Mouse (Mus musculus) midbrain, embryonic 12.5 days (tissue): ENCODE measurements at regions not wholly inside any gene's neighbourhood (a gene's known extent, or its start where the extent isn't known, plus 50 kb on each side); places are given as distances from the start of the nearest gene placed in this dataset.
"Not testable (repeated sequence)": the region's sequence is repeated elsewhere in the genome, so short reads cannot be mapped to it uniquely, and the experiment has no call there.

Experiments used
- ATAC-seq: fragments of 200-750 bp; cut with Nextera tagmentation; 2 replicates; pipeline ENCODE4 v1.8.0; 2017; ENCODE audit warnings: low read depth, moderate TSS enrichment, moderate library complexity; ENCODE audit not compliant: low FRiP score
- H3K27ac ChIP-seq: fragments of 300-500 bp; sonication (generic); replicated peaks from 2 replicates; pipeline ENCODE4 v1.5.1; 2016; ENCODE audit warnings: mild to moderate bottlenecking
- H3K27me3 ChIP-seq: fragments of 300-500 bp; sonication (generic); 2 replicates; pipeline ENCODE4 v1.6.1; 2016; ENCODE audit warnings: mild to moderate bottlenecking
- H3K36me3 ChIP-seq: fragments of 300-500 bp; sonication (generic); 2 replicates; pipeline ENCODE4 v1.6.1; 2016
- H3K4me1 ChIP-seq: fragments of 300-500 bp; sonication (generic); 2 replicates; pipeline ENCODE4 v1.6.1; 2016
- H3K4me2 ChIP-seq: fragments of 300-500 bp; sonication (generic); replicated peaks from 2 replicates; pipeline ENCODE4 v1.6.1; 2016; ENCODE audit warnings: mild to moderate bottlenecking, moderate library complexity
- H3K4me3 ChIP-seq: fragments of 300-500 bp; sonication (generic); 2 replicates; pipeline ENCODE4 v1.5.1; 2016; ENCODE audit warnings: mild to moderate bottlenecking
- H3K9ac ChIP-seq: fragments of 300-500 bp; sonication (generic); replicated peaks from 2 replicates; pipeline ENCODE4 v1.6.1; 2016; ENCODE audit warnings: mild to moderate bottlenecking, moderate library complexity
- H3K9me3 ChIP-seq: fragments of 300-500 bp; sonication (generic); 2 replicates; pipeline ENCODE4 v1.6.1; 2016; ENCODE audit warnings: mild to moderate bottlenecking
- WGBS: fragments of 180-500 bp; shearing (Covaris S2); methylation state at CpG from one replicate; pipeline ENCODE4 v1.1.7; 2016; 5-methylcytosine and 5-hydroxymethylcytosine counted together

GRCm38 (mm10) chr4:23341240-23341639, 853.1 kb upstream of the Pou3f2 start:
- Histone ChIP-seq H3K27me3 (no peaks in the 10 kb centered on the region), H3K36me3 (no peaks in the 10 kb centered on the region), H3K4me1 (peaks cover 6% of the 10 kb centered on the region; the same call in 1 of the 2 replicates), H3K9me3 (no peaks in the 10 kb centered on the region), H3K9ac (no peak overlapping the region), H3K4me3 (no peak overlapping the region), H3K27ac (no peak overlapping the region), H3K4me2 (0 out of 2 replicates have a peak overlapping the region, but pooled peaks have one; percentile 2)
- peak; percentile 69 for ATAC-seq
- WGBS, result 41% methylated on average over 8 of the region's 8 CpGs

GRCm38 (mm10) chr4:23338481-23338880, 850.3 kb upstream of the Pou3f2 start:
- no peak for ATAC-seq
- H3K9ac ChIP-seq, result no peak overlapping the region
- peaks cover 6% of the 10 kb centered on the region; the same call in 1 of the 2 replicates for H3K4me1 ChIP-seq
- no peaks in the 10 kb centered on the region for H3K9me3 ChIP-seq
- no peak overlapping the region for H3K4me3 ChIP-seq
- H3K36me3 ChIP-seq, result no peaks in the 10 kb centered on the region
- H3K27ac ChIP-seq, result no peak overlapping the region
- H3K27me3 ChIP-seq, result no peaks in the 10 kb centered on the region
- 75% methylated on average over 5 of the region's 5 CpGs for WGBS
- H3K4me2 ChIP-seq, result no peak overlapping the region

GRCm38 (mm10) chr4:23300617-23301016, 812.5 kb upstream of the Pou3f2 start:
- Histone ChIP-seq H3K27me3 (no peaks in the 10 kb centered on the region), H3K27ac (no peak overlapping the region), H3K36me3 (no peaks in the 10 kb centered on the region), H3K4me1 (no peaks in the 10 kb centered on the region), H3K9ac (no peak overlapping the region), H3K9me3 (no peaks in the 10 kb centered on the region), H3K4me2 (no peak overlapping the region), H3K4me3 (no peak overlapping the region)
- WGBS, result 5% methylated on average over 2 of the region's 2 CpGs
- no peak for ATAC-seq

GRCm38 (mm10) chr4:23280087-23280486, 791.9 kb upstream of the Pou3f2 start:
- ATAC-seq, result no peak
- no peaks in the 10 kb centered on the region for H3K9me3 ChIP-seq
- H3K27me3 ChIP-seq, result no peaks in the 10 kb centered on the region
- no peaks in the 10 kb centered on the region for H3K4me1 ChIP-seq
- no peak overlapping the region for H3K27ac ChIP-seq
- no peak overlapping the region for H3K4me2 ChIP-seq
- no peaks in the 10 kb centered on the region for H3K36me3 ChIP-seq
- no peak overlapping the region for H3K4me3 ChIP-seq
- 83% methylated on average over 6 of the region's 6 CpGs for WGBS
- H3K9ac ChIP-seq, result no peak overlapping the region

GRCm38 (mm10) chr4:23275203-23275602, 787.0 kb upstream of the Pou3f2 start:
- H3K4me3 ChIP-seq, result no peak overlapping the region
- H3K27me3 ChIP-seq, result no peaks in the 10 kb centered on the region
- H3K4me2 ChIP-seq, result no peak overlapping the region
- H3K9ac ChIP-seq, result no peak overlapping the region
- H3K27ac ChIP-seq, result no peak overlapping the region
- WGBS, result 90% methylated on average over 5 of the region's 5 CpGs
- no peak for ATAC-seq
- H3K9me3 ChIP-seq, result no peaks in the 10 kb centered on the region
- no peaks in the 10 kb centered on the region for H3K4me1 ChIP-seq
- no peaks in the 10 kb centered on the region for H3K36me3 ChIP-seq

- H3K4me3 ChIP-seq, result no peak overlapping the region
- H3K9ac ChIP-seq, result no peak overlapping the region
- no peak overlapping the region for H3K4me2 ChIP-seq
- H3K36me3 ChIP-seq, result no peaks in the 10 kb centered on the region
- no peaks in the 10 kb centered on the region for H3K9me3 ChIP-seq
- H3K27me3 ChIP-seq, result no peaks in the 10 kb centered on the region
- ATAC-seq, result no peak
- no peak overlapping the region for H3K27ac ChIP-seq
- no peaks in the 10 kb centered on the region for H3K4me1 ChIP-seq
Observed at GRCm38 (mm10) chr4:23271947-23272346, 783.8 kb upstream of the Pou3f2 start.

GRCm38 (mm10) chr4:23260371-23260770, 772.2 kb upstream of the Pou3f2 start:
- no peak overlapping the region for H3K9ac ChIP-seq
- WGBS, result 92% methylated on average over 4 of the region's 4 CpGs
- no peaks in the 10 kb centered on the region for H3K4me1 ChIP-seq
- no peak overlapping the region for H3K4me3 ChIP-seq
- no peaks in the 10 kb centered on the region for H3K36me3 ChIP-seq
- no peaks in the 10 kb centered on the region for H3K27me3 ChIP-seq
- peaks cover 14% of the 10 kb centered on the region for H3K9me3 ChIP-seq
- ATAC-seq, result no peak
- H3K27ac ChIP-seq, result no peak overlapping the region
- H3K4me2 ChIP-seq, result no peak overlapping the region

GRCm38 (mm10) chr4:23234960-23235359, 746.8 kb upstream of the Pou3f2 start:
- Histone ChIP-seq H3K9ac (no peak overlapping the region), H3K36me3 (no peaks in the 10 kb centered on the region), H3K9me3 (no peaks in the 10 kb centered on the region), H3K27ac (no peak overlapping the region), H3K4me1 (no peaks in the 10 kb centered on the region), H3K4me3 (no peak overlapping the region), H3K4me2 (no peak overlapping the region), H3K27me3 (no peaks in the 10 kb centered on the region)
- 0 out of 2 replicates have a peak, but pooled peaks have one; percentile 41 for ATAC-seq
- 40% methylated on average over 1 of the region's 1 CpGs for WGBS

GRCm38 (mm10) chr4:23194756-23195155, 706.6 kb upstream of the Pou3f2 start:
- ATAC-seq, H3K4me1 ChIP-seq, H3K27me3 ChIP-seq, H3K4me3 ChIP-seq, H3K9me3 ChIP-seq, H3K36me3 ChIP-seq, H3K9ac ChIP-seq, H3K4me2 ChIP-seq, H3K27ac ChIP-seq: not testable (repeated sequence)
- 88% methylated on average over 1 of the region's 1 CpGs for WGBS

- H3K36me3 ChIP-seq, result no peaks in the 10 kb centered on the region
- no peak overlapping the region for H3K9ac ChIP-seq
- H3K4me3 ChIP-seq, result no peak overlapping the region
- 68% methylated on average over 6 of the region's 6 CpGs for WGBS
- H3K4me1 ChIP-seq, result no peaks in the 10 kb centered on the region
- no peak overlapping the region for H3K4me2 ChIP-seq
- H3K27ac ChIP-seq, result no peak overlapping the region
- ATAC-seq, result no peak
- H3K9me3 ChIP-seq, result no peaks in the 10 kb centered on the region
- H3K27me3 ChIP-seq, result no peaks in the 10 kb centered on the region
Observed at GRCm38 (mm10) chr4:23193384-23194135, 705.4 kb upstream of the Pou3f2 start.

GRCm38 (mm10) chr4:23173811-23174210, 685.6 kb upstream of the Pou3f2 start:
- WGBS, result 83% methylated on average over 1 of the region's 1 CpGs
- Histone ChIP-seq H3K4me2 (no peak overlapping the region), H3K27ac (no peak overlapping the region), H3K4me1 (no peaks in the 10 kb centered on the region), H3K9me3 (no peaks in the 10 kb centered on the region), H3K36me3 (no peaks in the 10 kb centered on the region), H3K4me3 (no peak overlapping the region), H3K9ac (no peak overlapping the region), H3K27me3 (no peaks in the 10 kb centered on the region)
- ATAC-seq, result no peak

GRCm38 (mm10) chr4:23173330-23173729, 685.2 kb upstream of the Pou3f2 start:
- ATAC-seq, result peak; percentile 82
- WGBS, result 59% methylated on average over 4 of the region's 4 CpGs
- Histone ChIP-seq H3K4me2 (no peak overlapping the region), H3K27ac (no peak overlapping the region), H3K36me3 (no peaks in the 10 kb centered on the region), H3K9ac (no peak overlapping the region), H3K9me3 (no peaks in the 10 kb centered on the region), H3K27me3 (no peaks in the 10 kb centered on the region), H3K4me1 (no peaks in the 10 kb centered on the region), H3K4me3 (no peak overlapping the region)
